Mouse (Mus musculus): ENCODE data around the gene Gsg1l2.

- TF ChIP-seq POLR2A (IDR thresholded peaks at IDR 0.05; ENCODE audit: low read depth, low read length), result no peak
- peak; percentile 36; the same call in 1 of the 2 replicates for TF ChIP-seq CTCF (IDR thresholded peaks at IDR 0.05; ENCODE audit: extremely low read depth, insufficient read length, insufficient replicate concordance, low read depth, low read length)
Measured at GRCm38 (mm10) chr11:67805538-67805937, 31.1 kb downstream of the Gsg1l2 start.
